Mouse (Mus musculus): ENCODE results near the gene 1700028P14Rik.
"Not testable (repeated sequence)": the region's sequence is repeated elsewhere in the genome, so short reads cannot be mapped to it uniquely, and the experiment has no call there.

1700028P14Rik gene

GRCm38 (mm10) chr19:23652644-23653043, at the start of gene 1700028P14Rik:
TSS of gene 1700028P14Rik (minus strand) at chr19:23652812.
- peak; percentile 76 to 79 for DNase-seq

- no peak for DNase-seq
Measured at GRCm38 (mm10) chr19:23699131-23699530, 46.5 kb upstream of the 1700028P14Rik start.

- peak; percentile 19 to 27 for DNase-seq
Measured at GRCm38 (mm10) chr19:23698366-23698765, 45.8 kb upstream of the 1700028P14Rik start.

- DNase-seq, result peak in 1 of 2 experiments; percentile 26
Measured at GRCm38 (mm10) chr19:23697861-23698260, 45.2 kb upstream of the 1700028P14Rik start.

- peak; percentile 45 to 78 for DNase-seq
Measured at GRCm38 (mm10) chr19:23694344-23694743, 41.7 kb upstream of the 1700028P14Rik start.

- DNase-seq, result peak in 1 of 2 experiments; percentile 26
Measured at GRCm38 (mm10) chr19:23688421-23688946, 35.9 kb upstream of the 1700028P14Rik start.

- DNase-seq, result peak; percentile 95
Measured at GRCm38 (mm10) chr19:23687296-23688021, 34.8 kb upstream of the 1700028P14Rik start, which contains the start of gene Ptar1. TSS of gene Ptar1 (plus strand) at chr19:23687429.

- DNase-seq, result no peak
Measured at GRCm38 (mm10) chr19:23686962-23687295, 34.3 kb upstream of the 1700028P14Rik start.

- DNase-seq, result not testable (repeated sequence)
Measured at GRCm38 (mm10) chr19:23675656-23676055, 23.0 kb upstream of the 1700028P14Rik start.

GRCm38 (mm10) chr19:23673021-23673420, 20.4 kb upstream of the 1700028P14Rik start:
- no peak for DNase-seq

GRCm38 (mm10) chr19:23668142-23668655, 15.6 kb upstream of the 1700028P14Rik start:
- no peak for DNase-seq

- DNase-seq, result no peak
Measured at GRCm38 (mm10) chr19:23664083-23664482, 11.5 kb upstream of the 1700028P14Rik start.

GRCm38 (mm10) chr19:23658350-23658749, 5.7 kb upstream of the 1700028P14Rik start:
- no peak for DNase-seq

- DNase-seq, result no peak
Measured at GRCm38 (mm10) chr19:23657261-23657932, 4.8 kb upstream of the 1700028P14Rik start.

- DNase-seq, result no peak
Measured at GRCm38 (mm10) chr19:23653154-23653553, 542 bp upstream of the 1700028P14Rik start.

GRCm38 (mm10) chr19:23647308-23647707, 5.3 kb downstream of the 1700028P14Rik start:
- DNase-seq, result no peak

- no peak for DNase-seq
Measured at GRCm38 (mm10) chr19:23645347-23645746, 7.3 kb downstream of the 1700028P14Rik start.

GRCm38 (mm10) chr19:23643819-23644218, 8.8 kb downstream of the 1700028P14Rik start:
- DNase-seq, result no peak

GRCm38 (mm10) chr19:23636786-23637185, 15.8 kb downstream of the 1700028P14Rik start:
- no peak for DNase-seq

GRCm38 (mm10) chr19:23631611-23632492, 20.8 kb downstream of the 1700028P14Rik start:
- DNase-seq, result no peak

GRCm38 (mm10) chr19:23614268-23614667, 38.3 kb downstream of the 1700028P14Rik start:
- DNase-seq, result peak; percentile 10 to 33

GRCm38 (mm10) chr19:23609724-23610123, 42.9 kb downstream of the 1700028P14Rik start:
- DNase-seq, result no peak

GRCm38 (mm10) chr19:23607951-23608350, 44.7 kb downstream of the 1700028P14Rik start:
- no peak for DNase-seq
